Mouse (Mus musculus): Measurements from ENCODE around the gene Scimp.
"Not testable (repeated sequence)": the region's sequence is repeated elsewhere in the genome, so short reads cannot be mapped to it uniquely, and the experiment has no call there.

Scimp gene

DNA sequence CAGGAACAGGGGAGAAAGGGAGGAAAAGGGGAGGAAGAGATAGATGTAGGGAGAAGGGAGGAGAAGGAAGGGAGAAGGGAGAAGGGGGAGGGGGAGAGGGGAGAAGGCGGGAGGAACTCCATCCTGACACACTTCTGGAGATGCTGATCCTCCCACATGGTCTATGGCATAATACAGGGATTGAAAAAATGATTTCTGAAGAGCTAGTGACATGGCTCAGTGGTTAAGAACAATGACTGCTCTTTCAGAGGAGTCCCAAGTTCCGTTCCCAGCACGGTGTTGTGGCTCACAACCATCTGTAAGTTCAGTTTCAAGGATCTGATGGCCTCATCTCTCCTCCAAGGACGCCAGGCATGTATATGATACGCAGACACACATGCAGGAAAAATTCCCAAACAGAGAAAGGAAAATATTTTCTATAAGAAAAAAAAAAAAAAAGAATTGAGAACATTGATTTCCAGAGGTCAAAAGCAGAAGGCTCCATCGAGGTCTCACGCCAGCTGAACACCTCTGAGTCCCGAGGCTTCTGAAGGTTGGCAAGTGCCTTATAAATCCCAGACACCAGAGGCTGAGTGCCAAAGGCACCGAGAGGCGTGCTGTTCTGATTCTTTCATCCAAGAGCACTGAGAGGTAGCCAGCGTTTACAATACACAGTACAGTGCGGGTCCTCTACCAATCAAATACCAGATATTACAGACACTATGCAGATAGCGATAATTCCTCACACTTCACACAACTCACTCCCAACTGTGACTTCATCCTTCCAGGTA lies 730 bp downstream of the Scimp start:
- no peak for DNase-seq (ENCODE audit: low spot score in 2 of 2)

DNA sequence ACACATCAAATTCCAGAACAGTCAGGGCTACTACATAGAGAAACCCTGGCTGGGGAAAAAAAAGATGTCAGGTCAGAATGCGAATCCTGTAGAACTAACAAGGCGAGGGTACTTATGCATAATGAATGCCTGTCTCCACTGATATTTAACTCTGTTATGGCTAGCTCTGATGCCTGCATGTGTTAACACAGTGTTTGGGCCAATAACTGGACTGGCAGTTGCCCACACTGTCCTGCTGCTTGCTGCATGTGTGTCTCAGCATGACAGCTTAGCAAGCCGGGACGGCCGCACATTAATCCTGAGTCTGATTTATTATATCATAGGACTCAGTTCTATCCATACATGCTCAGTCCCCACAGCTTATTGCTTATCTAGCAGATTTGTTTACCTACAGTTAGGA lies 1.3 kb downstream of the Scimp start:
- no peak for DNase-seq (ENCODE audit: low spot score in 2 of 2)

DNA sequence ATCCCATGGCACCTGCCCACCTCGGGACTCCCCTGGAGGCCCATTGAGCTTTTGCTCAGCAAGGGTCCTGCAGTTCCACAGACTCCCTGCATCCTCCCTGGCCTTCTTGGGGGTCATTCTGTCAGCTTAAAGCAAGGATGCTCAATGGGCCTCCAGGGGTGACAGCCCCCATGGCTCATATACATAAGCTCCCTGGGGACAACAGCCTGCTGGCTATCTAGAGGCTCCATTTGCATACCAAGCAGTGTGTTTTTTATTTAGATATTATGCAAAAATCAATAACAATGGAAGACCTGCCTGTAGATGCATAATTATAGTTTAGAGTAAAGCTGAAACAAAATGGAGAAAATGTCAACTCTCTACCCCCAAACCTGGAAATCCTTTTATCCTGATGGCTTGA lies 3.4 kb downstream of the Scimp start:
- no peak for DNase-seq (ENCODE audit: low spot score in 2 of 2)

DNA sequence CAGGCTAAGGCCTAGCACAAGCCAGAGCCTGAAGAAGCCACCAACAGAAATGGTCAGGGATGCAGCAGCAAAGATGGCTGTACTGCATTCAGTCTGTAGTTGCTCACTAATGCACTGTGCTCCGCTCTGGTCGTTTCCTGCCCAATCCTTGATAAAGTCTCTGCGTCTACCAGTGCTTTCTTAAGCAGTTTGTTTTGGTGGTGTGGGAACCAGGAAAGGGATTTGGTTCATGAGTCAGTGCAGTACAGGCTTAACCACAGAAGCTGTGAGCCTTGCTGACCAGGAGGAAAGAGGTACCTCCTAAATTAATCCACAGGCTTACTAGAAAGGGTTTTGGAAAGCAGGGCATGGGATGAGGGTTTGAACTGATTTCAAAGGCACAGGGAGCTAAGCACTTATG lies 4.3 kb downstream of the Scimp start:
- DNase-seq (ENCODE audit: low spot score in 2 of 2) = no peak

DNA sequence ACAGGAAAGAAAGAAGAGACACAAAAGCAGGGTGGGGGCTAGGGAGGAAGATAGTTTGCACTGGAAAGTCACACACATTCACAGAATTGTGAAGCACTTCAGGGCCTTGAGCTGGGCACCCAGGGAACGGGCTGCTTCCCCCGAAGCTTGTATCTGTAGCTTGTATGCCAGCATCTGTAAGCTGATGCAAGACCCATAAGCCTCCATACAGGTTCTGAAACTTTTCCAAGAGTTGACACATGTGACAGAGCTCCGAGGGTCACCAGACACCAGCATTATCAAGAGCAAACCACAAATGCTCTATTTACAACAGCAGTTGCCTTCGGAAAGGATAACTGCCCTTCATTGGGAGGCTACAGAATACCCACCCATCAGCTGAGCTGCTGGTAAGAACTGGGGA lies 4.8 kb downstream of the Scimp start:
- DNase-seq (ENCODE audit: low spot score in 2 of 2) = no peak

DNA sequence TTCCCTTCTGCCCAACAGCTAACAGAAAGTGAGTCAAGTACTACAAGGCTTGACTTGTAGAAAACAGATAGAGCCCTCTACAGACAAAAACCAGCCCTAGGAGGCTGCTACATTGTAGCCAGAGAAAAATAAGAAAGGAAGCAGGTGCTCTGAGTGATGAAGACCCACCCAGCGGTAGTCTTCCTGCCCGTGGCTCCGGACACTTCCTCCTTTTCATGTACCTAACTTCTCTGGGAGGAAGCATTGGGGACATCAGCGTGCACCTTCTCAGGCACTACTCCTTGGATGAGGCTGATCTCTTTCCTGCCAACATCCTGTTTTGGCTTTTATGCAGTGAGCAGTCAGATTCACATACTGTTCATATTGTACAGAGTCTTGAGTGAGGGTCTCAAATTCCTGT lies 5.7 kb downstream of the Scimp start:
- no peak for DNase-seq (ENCODE audit: low spot score in 2 of 2)

DNA sequence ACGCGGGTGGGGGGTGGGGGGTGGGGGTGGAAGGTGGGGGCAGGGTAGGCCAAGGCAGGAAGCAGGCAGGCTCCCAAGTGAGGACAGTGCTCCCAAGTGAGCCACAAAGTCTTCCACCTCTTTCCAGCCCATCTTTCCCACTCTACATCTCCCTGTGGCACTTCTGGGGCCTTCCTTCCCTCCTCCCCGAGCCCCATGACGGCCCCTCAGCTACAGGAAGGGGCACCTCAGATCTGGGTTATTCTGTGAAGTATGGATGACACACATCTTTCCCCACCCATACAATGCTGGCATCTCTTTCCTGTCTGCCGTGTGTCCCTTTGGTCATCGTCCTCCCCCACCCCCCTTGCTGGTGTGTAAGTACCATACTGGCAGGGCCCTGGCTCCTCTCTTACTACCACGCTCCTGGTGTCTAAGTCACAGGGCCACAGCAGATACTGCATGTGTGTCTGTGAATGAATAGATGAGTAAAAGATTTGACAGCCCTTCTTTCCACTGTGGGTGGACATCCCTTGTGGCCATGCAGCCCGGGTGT lies 6.7 kb downstream of the Scimp start:
- no peak for DNase-seq (ENCODE audit: low spot score in 2 of 2)

DNA sequence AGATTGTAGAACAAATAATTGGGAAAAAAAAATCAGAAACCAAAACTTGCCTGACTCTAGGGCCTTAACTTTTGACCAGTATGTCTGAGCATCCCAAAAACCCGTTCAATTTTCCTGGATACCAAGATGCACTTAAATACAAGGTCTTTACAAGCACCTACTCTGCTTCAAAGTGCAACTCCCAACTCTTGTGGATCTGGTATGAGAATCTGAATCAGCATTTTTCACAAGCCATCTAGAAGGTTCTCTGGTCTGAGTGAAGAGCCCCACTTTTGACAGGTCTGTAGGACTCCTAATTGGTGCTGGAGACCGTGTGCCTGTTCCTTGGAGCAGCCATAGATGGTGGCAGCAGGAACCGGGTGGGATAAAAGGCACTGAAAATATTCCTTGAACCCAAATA lies 8.0 kb downstream of the Scimp start:
- DNase-seq (ENCODE audit: low spot score in 2 of 2) = no peak

DNA sequence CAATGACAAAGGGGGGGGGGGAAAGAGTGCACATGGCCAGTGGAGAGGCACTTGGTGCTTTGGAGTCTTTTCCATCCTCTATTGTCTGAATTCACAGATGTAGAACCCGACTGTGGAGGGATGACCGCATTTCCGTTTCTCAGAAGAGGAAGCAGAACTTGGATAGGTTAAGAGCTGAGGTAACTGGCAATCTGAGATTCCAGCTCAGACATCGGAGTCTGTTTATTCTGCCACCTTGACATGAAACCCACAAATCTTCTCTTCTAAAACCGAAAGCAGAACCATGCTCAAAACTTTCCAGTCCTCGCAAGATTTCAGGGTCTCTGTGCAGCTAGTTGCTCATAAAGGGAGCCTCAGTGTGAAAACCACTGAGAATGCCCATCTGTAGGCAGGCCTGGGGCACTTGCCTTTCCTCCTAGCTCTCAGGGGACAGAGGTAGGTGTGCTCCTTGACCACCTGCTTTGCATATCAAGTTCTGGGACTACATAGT lies 8.6 kb downstream of the Scimp start:
- no peak for DNase-seq (ENCODE audit: low spot score in 2 of 2)

DNA sequence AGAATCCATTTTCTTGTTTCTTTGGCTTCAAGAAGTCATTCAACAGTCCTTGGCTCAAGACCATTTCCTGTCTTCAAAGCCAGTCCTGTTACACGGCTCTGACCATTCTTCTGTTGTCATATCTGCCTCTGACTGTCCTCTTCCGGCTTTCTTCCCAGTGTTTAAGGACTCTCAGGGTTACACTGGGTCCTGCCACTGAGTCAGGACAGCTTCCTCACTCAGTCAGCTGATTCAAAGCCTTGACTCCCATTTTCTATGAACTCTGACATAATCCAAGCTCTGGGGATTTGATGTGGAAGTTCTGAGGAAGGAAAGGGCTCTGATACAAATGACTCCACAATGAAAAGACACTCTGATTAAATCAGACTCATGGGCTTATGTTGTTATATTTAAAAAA lies 9.5 kb downstream of the Scimp start:
- no peak for DNase-seq (ENCODE audit: low spot score in 2 of 2)

DNA sequence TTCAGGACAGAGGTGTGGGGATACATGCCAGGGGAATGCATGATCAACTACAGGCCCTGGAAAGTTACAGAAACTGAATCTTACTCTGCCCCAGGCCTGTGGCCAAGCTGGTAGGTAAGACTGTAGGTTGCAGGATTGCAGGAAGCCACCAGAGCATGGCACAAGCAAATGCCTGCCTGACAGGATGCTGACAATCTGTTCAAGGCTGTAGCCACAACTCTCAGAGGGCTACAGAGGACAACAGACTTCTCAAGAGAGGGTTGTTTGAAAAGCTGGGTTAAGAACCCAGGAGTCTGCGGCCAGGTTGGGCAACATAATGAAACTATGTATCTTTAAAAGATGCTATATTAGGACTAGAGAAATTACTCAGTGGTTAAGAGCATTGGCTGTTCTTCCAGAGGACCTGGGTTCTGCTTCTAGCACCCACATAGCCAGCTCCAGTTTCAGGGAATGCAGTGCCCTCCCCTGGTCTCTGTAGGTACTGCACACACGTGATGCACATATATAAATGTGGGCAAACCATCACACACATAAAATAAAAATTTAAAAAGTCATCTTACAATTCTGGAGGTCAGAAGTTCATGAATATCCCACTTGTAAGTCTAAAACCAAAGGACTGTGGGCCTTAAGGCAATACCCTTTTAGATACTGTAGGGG lies 10.1 kb downstream of the Scimp start:
- no peak for DNase-seq (ENCODE audit: low spot score in 2 of 2)

DNA sequence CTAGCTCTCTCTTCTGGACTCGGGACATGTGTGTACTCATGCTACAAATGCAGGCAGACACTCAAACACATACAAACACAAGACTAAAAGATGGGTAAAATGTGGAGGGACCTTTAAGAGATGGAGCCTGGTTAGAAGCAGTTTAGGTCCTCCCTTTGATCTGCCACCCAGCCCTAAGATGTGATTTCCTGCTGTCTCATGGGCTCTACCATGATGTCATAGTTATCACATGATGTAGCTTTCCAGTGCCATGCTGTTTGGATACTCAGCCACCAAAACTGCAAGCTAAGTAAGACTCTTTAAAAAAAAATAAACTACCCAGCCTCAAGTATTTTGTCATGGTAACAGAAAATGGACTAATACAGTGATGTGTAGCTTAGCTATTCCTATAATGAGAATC lies 20.0 kb downstream of the Scimp start:
- no peak for DNase-seq (ENCODE audit: low spot score in 2 of 2)

DNA sequence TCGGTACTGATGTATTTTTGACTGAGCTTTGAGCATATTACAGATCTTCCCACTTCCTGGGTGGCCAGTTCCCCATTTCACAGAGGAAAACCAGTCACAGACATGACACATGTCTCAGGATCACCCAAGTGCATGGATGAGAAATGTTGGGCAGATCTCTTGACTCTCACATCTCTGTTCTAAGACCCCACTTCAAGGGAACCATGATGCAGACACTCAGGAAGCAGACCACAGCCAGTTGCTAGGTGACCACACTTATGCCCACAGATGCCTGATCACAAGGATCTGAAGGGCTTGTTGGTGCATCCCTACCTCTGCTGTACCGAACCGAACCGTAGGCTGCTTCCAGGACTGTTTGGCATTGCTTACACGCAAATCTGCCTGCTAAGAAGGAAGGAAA lies 20.7 kb downstream of the Scimp start:
- DNase-seq (ENCODE audit: low spot score in 2 of 2) = no peak

DNA sequence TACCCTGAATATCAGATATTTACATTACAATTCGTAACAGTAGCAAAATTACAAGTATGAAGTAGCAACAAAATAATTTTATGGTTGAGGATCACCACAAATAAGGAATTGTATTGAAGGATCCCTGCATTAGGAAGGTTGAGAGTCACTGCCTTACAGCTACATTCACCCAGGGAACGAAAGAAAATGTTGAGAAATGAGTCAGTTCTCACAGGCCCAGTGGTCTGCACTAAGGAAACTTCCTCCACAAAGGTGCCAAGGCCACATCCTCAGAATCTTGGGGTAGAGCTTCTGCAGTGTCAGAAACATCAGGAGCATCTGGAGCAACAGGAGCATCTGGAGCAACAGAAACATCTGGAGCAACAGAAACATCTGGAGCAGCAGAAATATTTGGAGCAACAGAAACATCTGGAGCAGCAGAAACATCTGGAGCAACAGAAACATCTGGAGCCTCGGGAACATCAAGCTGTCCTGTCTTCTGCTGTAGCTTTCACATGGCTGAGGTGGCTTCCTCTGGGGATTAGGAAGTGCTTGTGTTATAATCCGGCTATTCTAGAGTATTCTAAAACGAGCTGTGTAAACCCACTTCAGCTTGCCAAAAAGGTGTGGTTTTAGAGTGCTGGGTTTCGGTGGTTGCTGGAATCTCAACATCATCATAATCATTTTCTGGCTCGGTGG lies 21.4 kb downstream of the Scimp start:
- no peak for DNase-seq (ENCODE audit: low spot score in 2 of 2)

DNA sequence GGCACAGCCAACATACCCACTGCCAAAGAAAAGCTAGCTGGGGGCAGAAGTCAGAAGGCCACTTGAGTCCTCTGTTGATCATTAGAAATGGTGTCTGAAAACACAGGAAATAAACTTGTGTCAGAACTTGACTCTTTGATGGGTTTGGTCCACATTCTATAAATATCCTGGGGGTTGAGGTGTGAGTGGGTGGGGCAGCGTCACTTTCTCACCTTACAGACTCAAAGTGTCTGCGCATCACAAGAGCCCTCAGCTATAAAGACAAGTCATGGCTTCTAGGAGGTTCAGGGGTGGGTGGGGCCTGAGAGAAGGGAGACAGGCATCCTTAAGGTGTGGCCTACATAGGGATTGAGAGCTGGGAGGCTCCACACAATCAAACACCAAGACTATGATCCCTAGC lies 22.0 kb downstream of the Scimp start:
- DNase-seq (ENCODE audit: low spot score in 2 of 2) = no peak

DNA sequence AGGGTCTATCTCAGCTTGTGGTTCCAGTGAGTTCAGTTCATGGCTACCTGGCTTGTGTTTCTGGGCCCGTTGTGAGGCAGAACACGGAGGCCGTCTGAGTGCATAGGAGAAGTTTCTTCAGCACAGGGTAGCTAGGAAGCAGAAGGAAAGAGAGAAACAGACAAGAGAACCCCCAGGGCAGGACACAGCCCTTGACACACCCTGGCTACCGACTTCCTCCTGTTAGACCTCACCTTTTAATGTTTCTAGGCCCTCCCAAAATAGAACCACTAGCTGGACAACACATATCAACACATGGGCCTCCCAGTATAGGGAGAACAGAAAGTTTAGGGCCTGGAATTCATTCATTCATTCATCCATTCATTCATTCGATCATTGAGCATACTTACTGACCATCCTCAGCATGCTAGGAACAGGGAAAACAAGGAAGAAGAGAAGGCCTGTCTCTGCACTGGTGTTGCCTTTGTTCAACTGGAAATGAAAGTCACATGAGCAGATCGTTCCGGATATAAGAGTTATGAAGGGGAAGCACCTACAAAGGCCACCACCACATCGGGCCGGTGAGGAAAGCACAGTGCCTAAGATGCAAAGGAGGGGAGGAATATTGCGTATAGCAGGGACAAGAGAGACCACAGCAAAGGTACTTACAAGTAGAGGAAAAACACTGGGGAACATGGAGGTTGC lies 23.3 kb downstream of the Scimp start:
- no peak for DNase-seq (ENCODE audit: low spot score in 2 of 2)

DNA sequence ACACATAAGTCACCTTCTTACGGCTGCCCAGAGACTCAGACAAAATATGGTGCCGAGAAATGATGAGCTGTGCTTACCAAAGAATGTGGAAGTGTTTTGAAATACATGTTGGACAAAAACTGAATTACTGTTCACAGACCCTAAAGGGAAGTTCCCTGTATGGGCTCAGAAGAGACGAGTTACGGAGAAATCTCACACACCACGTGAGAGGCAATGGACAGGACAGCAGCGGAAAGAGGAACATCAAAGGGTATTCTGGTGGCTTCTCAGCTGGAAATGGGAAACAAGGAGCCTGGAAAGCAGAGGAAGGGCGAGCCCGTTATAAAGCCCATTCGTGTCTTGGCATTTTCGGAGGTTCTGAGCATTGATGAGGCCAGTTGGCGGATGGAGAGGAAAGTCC lies 25.3 kb downstream of the Scimp start:
- no peak for DNase-seq (ENCODE audit: low spot score in 2 of 2)

DNA sequence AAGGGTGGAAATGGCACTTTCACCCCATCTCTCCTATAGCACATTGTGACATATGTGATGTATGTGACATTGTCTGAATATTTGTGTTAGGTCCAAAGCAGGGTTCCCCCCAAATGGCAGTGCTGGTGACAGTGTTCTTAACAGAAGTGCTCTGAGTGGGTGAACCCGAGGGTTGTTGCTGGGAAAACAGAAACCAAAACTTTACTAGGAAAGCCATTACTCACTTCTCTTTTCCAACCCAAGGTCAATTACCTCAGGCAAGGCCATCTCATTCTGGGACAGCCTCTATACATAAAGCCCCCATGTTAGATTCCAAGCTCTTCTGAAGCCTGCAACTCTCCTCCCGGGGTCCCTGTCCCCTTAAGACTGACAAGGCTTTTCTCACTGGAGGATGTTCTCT lies 26.5 kb downstream of the Scimp start:
- no peak for DNase-seq (ENCODE audit: low spot score in 2 of 2)

DNA sequence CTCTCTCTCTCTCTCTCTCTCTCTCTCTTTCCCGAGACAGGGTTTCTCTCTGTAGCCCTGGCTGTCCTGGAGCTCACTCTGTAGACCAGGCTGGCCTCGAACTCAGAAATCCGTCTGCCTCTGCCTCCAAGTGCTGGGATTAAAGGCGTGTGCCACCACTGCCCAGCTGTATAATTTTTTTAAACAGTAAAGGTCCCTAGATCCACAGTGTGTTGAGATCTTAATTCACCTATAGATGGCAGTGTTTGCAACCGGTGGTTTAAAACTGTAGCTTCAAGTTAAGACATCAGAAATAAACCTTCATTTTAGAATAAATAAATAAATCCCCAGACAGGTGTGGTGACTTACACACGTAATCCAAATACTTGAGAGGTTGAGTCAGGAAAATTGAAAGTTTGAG lies 34.3 kb downstream of the Scimp start:
- DNase-seq (ENCODE audit: low spot score in 2 of 2) = not testable (repeated sequence)

DNA sequence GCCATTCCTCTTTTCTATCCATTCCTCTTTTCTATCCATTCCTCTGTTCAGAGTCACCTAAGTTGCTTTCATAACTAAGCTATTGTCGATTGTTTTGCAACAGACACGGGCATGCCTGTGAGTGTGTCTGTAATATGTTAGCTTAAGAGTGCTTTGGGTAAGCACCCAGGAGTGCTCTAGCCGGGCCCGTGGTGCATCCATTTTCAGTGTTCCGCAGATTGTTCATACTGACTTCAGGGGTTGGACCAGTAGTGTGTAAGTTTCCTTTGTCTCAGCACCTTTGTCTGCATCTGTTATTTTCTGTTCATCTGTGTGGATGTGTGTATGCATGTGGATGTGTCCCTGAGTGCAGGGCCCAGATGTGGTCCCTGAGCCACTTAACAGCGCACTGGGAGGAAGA lies 34.8 kb downstream of the Scimp start:
- no peak for DNase-seq (ENCODE audit: low spot score in 2 of 2)

DNA sequence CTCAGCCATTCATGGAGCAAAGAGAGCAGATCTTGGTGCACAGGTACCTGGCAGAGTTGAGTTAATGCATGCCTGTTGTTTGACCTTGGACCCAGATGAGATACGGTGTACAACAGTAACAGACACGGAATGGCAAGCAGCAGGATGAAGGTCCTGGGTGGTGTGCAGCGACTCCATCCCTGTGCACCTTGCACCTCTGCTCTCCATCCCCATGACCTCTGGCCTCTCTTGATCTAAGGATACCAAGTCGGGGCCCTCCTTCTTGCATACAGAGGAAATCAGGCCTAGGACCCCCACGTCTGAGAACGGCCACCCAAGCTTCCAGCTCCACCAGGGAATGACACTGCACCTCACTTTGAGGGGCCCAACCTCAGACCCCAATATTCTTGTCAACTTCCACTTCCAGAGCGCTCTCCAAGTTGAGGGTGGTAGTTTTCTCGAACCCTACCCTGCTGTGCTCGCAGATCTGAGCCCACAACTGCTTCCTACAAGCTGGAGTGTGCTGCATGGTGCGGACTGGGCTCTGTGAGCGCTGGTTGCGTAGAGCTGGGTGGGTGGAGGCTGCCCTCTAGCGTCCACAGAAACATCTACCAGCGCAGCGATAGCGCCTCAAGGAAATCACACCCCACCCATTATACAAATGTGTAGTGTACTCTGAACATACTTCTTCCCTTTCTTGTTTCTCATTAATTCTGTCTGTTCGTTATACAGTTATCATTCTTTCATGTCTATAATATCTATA lies 35.4 kb downstream of the Scimp start:
- peak; percentile 38 to 67 for DNase-seq (ENCODE audit: low spot score in 2 of 2)

All from spleen, postnatal 14 days (tissue).